Mouse (Mus musculus): Measurements from ENCODE around the gene Akr1d1.

GRCm38 (mm10) chr6:37593551-37594089 is 63.6 kb downstream of the Akr1d1 start:
- TF ChIP-seq CTCF (IDR thresholded peaks at IDR 0.05; ENCODE audit: borderline replicate concordance, extremely low read depth, insufficient read depth, insufficient read length) (no peak), POLR2A (IDR thresholded peaks at IDR 0.05; ENCODE audit: borderline replicate concordance, extremely low read depth, insufficient read depth, insufficient read length, poor library complexity, severe bottlenecking) (no peak)

Data from brain, embryonic 14.5 days (tissue).